Mouse (Mus musculus) limb, embryonic 14.5 days (tissue): Measurements from ENCODE around the gene Kcnq2. TPM values are rescaled to one million over a fixed set of nuclear protein-coding genes. Genes with fewer than 3 reads are reported as not detected.
A peak's percentile ranks its signal among the peaks of the same experiment; 100 is the strongest.

Experiments
- ATAC-seq: fragments of 200-750 bp; cut with Nextera tagmentation; 2 replicates; pipeline ENCODE4 v1.8.0; 2017; ENCODE audit warnings: low read depth, moderate number of reproducible peaks, moderate TSS enrichment; ENCODE audit not compliant: low FRiP score
- DNase-seq: peaks from one replicate; pipeline ENCODE4 v3.0.0-alpha.2; 2015; ENCODE audit warnings: low spot score
- H3K27ac ChIP-seq: fragments of 300-500 bp; sonication (generic); replicated peaks from 2 replicates; pipeline ENCODE4 v1.5.1; 2014; ENCODE audit warnings: low read depth, mild to moderate bottlenecking, low read length, moderate library complexity, mixed read lengths
- H3K27me3 ChIP-seq: fragments of 300-500 bp; sonication (generic); 2 replicates; pipeline ENCODE4 v1.6.1; 2014; ENCODE audit warnings: low read length, mixed read lengths; ENCODE audit not compliant: control insufficient read depth, insufficient read depth
- H3K36me3 ChIP-seq: fragments of 300-500 bp; sonication (generic); 2 replicates; pipeline ENCODE4 v1.6.1; 2014; ENCODE audit warnings: mild to moderate bottlenecking, low read length, moderate library complexity, mixed read lengths; ENCODE audit not compliant: control insufficient read depth, insufficient read depth
- H3K4me1 ChIP-seq: fragments of 300-500 bp; sonication (generic); 2 replicates; pipeline ENCODE4 v1.6.1; 2014; ENCODE audit warnings: antibody characterized with exemption, low read length, mixed read lengths; ENCODE audit not compliant: control insufficient read depth, insufficient read depth
- H3K4me2 ChIP-seq: fragments of 300-500 bp; sonication (generic); replicated peaks from 2 replicates; pipeline ENCODE4 v1.6.1; 2014; ENCODE audit warnings: low read depth, mild to moderate bottlenecking, low read length, moderate library complexity; ENCODE audit not compliant: severe bottlenecking
- H3K4me3 ChIP-seq: fragments of 300-500 bp; sonication (generic); replicated peaks from 2 replicates; pipeline ENCODE4 v1.5.1; 2014; ENCODE audit warnings: low read length
- H3K9ac ChIP-seq: fragments of 300-500 bp; sonication (generic); 2 replicates; pipeline ENCODE4 v1.6.1; 2014; ENCODE audit warnings: mild to moderate bottlenecking, low read depth, low read length, moderate library complexity; ENCODE audit not compliant: severe bottlenecking
- H3K9me3 ChIP-seq: fragments of 300-500 bp; sonication (generic); 2 replicates; pipeline ENCODE4 v1.6.1; 2016; ENCODE audit warnings: low read length; ENCODE audit not compliant: control insufficient read depth
- POLR2A ChIP-seq: fragments of 200-500 bp; IDR thresholded peaks from 2 replicates; pipeline ENCODE4 v1.8.0; 2012; ENCODE audit warnings: inconsistent platforms, mild to moderate bottlenecking, moderate library complexity, borderline replicate concordance; ENCODE audit not compliant: insufficient read depth, insufficient read length; ENCODE audit errors: extremely low read depth
- WGBS: fragments of 180-500 bp; shearing (Covaris S2); extraction: QIAGEN DNeasy Blood & Tissue Kit; methylation state at CpG from one replicate; pipeline ENCODE4 v1.1.7; 2014; 5-methylcytosine and 5-hydroxymethylcytosine counted together
- polyA plus RNA-seq, 2 experiments: library from polyadenylated mRNA; depleted of rRNA in 1 of 2; stranded (reverse) in 1 of 2; unstranded in 1 of 2; fragments of >200 nt; fragmentation: Nextera tagmentation in 1 of 2; extraction: Ambion mirVana in 1 of 2; gene quantifications; 2 replicates each; pipeline versions ENCODE4 v1.2.1 to v1.2.3; 2012 to 2014

Gene Kcnq2
- polyA plus RNA-seq, 2 experiments = 0.28 TPM; not detected in 1

GRCm38 (mm10) chr2:181032407-181032806 lies 102.7 kb downstream of the Kcnq2 start:
- Histone ChIP-seq H3K4me2 (no peak overlapping the region), H3K9me3 (no peaks in the 10 kb centered on the region), H3K4me3 (no peak overlapping the region), H3K27me3 (peaks cover 11% of the 10 kb centered on the region; the same call in 1 of the 2 replicates), H3K4me1 (no peaks in the 10 kb centered on the region), H3K27ac (no peak overlapping the region), H3K36me3 (no peaks in the 10 kb centered on the region), H3K9ac (no peak overlapping the region)
- DNase-seq = peak; percentile 19
- TF ChIP-seq POLR2A = no peak
- WGBS = 46% methylated on average over 5 of the region's 5 CpGs
- ATAC-seq = no peak

- 0 out of 2 replicates have a peak, but pooled peaks cover 1% of the 10 kb centered on the region for H3K27me3 ChIP-seq
- DNase-seq (no peak), ATAC-seq (no peak)
- WGBS = 75% methylated on average over 11 of the region's 11 CpGs
- no peak overlapping the region for H3K4me2 ChIP-seq
- H3K27ac ChIP-seq = no peak overlapping the region
- H3K4me1 ChIP-seq = no peaks in the 10 kb centered on the region
- no peak for TF ChIP-seq POLR2A
- H3K9me3 ChIP-seq = no peaks in the 10 kb centered on the region
- no peak overlapping the region for H3K9ac ChIP-seq
- no peaks in the 10 kb centered on the region for H3K36me3 ChIP-seq
- no peak overlapping the region for H3K4me3 ChIP-seq
These were observed 103.6 kb downstream of the Kcnq2 start for GRCm38 (mm10) chr2:181031406-181031934.

Other genes with a start within 250 kb of the Kcnq2 start
- 66.3 and 85.7 TPM in 2 replicates for gene Ythdf1, start 214.4 kb downstream of the Kcnq2 start, polyA plus RNA-seq (2012; rRNA removed)
- 65.7 and 67.6 TPM in 2 replicates for gene Ythdf1, start 214.4 kb downstream of the Kcnq2 start, polyA plus RNA-seq (2014; fragmentation: Nextera tagmentation; extraction: Ambion mirVana)
- gene Birc7, start 206.3 kb downstream of the Kcnq2 start, polyA plus RNA-seq (2012; rRNA removed) = not detected in 2 replicates
- gene Birc7, start 206.3 kb downstream of the Kcnq2 start, polyA plus RNA-seq (2014; fragmentation: Nextera tagmentation; extraction: Ambion mirVana) = not detected in 2 replicates
- 9.2 and 11.2 TPM in 2 replicates for gene Nkain4, start 180.6 kb downstream of the Kcnq2 start, polyA plus RNA-seq (2012; rRNA removed)
- gene Nkain4, start 180.6 kb downstream of the Kcnq2 start, polyA plus RNA-seq (2014; fragmentation: Nextera tagmentation; extraction: Ambion mirVana) = 12.9 and 13.4 TPM in 2 replicates
- gene Arfgap1, start 168.1 kb downstream of the Kcnq2 start, polyA plus RNA-seq (2012; rRNA removed) = 161 and 169 TPM in 2 replicates
- 102 and 105 TPM in 2 replicates for gene Arfgap1, start 168.1 kb downstream of the Kcnq2 start, polyA plus RNA-seq (2014; fragmentation: Nextera tagmentation; extraction: Ambion mirVana)
- gene Col20a1, start 148.8 kb downstream of the Kcnq2 start, polyA plus RNA-seq (2012; rRNA removed) = 5.7 and 6.1 TPM in 2 replicates
- 2.7 and 2.8 TPM in 2 replicates for gene Col20a1, start 148.8 kb downstream of the Kcnq2 start, polyA plus RNA-seq (2014; fragmentation: Nextera tagmentation; extraction: Ambion mirVana)
- gene Chrna4, start 91.8 kb downstream of the Kcnq2 start, polyA plus RNA-seq (2012; rRNA removed) = 1.9 and 3.1 TPM in 2 replicates
- gene Chrna4, start 91.8 kb downstream of the Kcnq2 start, polyA plus RNA-seq (2014; fragmentation: Nextera tagmentation; extraction: Ambion mirVana) = 2.5 and 2.7 TPM in 2 replicates
- 0.10 and 0.29 TPM in 2 replicates for gene Eef1a2, start 21.7 kb upstream of the Kcnq2 start, polyA plus RNA-seq (2012; rRNA removed)
- gene Eef1a2, start 21.7 kb upstream of the Kcnq2 start, polyA plus RNA-seq (2014; fragmentation: Nextera tagmentation; extraction: Ambion mirVana) = not detected in 2 replicates
- gene Ppdpf, start 51.9 kb upstream of the Kcnq2 start, polyA plus RNA-seq (2012; rRNA removed) = 148 and 220 TPM in 2 replicates
- gene Ppdpf, start 51.9 kb upstream of the Kcnq2 start, polyA plus RNA-seq (2014; fragmentation: Nextera tagmentation; extraction: Ambion mirVana) = 294 and 354 TPM in 2 replicates
- 0.08 and 0.10 TPM in 2 replicates for gene Ptk6, start 67.5 kb upstream of the Kcnq2 start, polyA plus RNA-seq (2012; rRNA removed)
- 0.12 and 0.19 TPM in 2 replicates for gene Ptk6, start 67.5 kb upstream of the Kcnq2 start, polyA plus RNA-seq (2014; fragmentation: Nextera tagmentation; extraction: Ambion mirVana)
- gene Srms, start 77.9 kb upstream of the Kcnq2 start, polyA plus RNA-seq (2012; rRNA removed) = 0.05 and 0.13 TPM in 2 replicates
- 0.07 TPM in 1 of 2 replicates, not detected in the other for gene Srms, start 77.9 kb upstream of the Kcnq2 start, polyA plus RNA-seq (2014; fragmentation: Nextera tagmentation; extraction: Ambion mirVana)
- 0.12 and 0.28 TPM in 2 replicates for gene Fndc11, start 84.7 kb upstream of the Kcnq2 start, polyA plus RNA-seq (2012; rRNA removed)
- gene Fndc11, start 84.7 kb upstream of the Kcnq2 start, polyA plus RNA-seq (2014; fragmentation: Nextera tagmentation; extraction: Ambion mirVana) = not detected in 2 replicates
- gene Helz2, start 106.7 kb upstream of the Kcnq2 start, polyA plus RNA-seq (2012; rRNA removed) = 6.4 and 8.3 TPM in 2 replicates
- 1.3 and 1.5 TPM in 2 replicates for gene Helz2, start 106.7 kb upstream of the Kcnq2 start, polyA plus RNA-seq (2014; fragmentation: Nextera tagmentation; extraction: Ambion mirVana)
- 28.6 and 38.4 TPM in 2 replicates for gene Gmeb2, start 152.7 kb upstream of the Kcnq2 start, polyA plus RNA-seq (2012; rRNA removed)
- 17.0 and 19.1 TPM in 2 replicates for gene Gmeb2, start 152.7 kb upstream of the Kcnq2 start, polyA plus RNA-seq (2014; fragmentation: Nextera tagmentation; extraction: Ambion mirVana)
- 0.68 and 2.8 TPM in 2 replicates for gene Stmn3, start 179.2 kb upstream of the Kcnq2 start, polyA plus RNA-seq (2012; rRNA removed)
- 0.28 and 0.29 TPM in 2 replicates for gene Stmn3, start 179.2 kb upstream of the Kcnq2 start, polyA plus RNA-seq (2014; fragmentation: Nextera tagmentation; extraction: Ambion mirVana)
- gene Rtel1, start 184.4 kb upstream of the Kcnq2 start, polyA plus RNA-seq (2012; rRNA removed) = 110 and 130 TPM in 2 replicates
- 49.0 and 53.3 TPM in 2 replicates for gene Rtel1, start 184.4 kb upstream of the Kcnq2 start, polyA plus RNA-seq (2014; fragmentation: Nextera tagmentation; extraction: Ambion mirVana)
- 57.4 and 67.9 TPM in 2 replicates for gene Zgpat, start 229.6 kb upstream of the Kcnq2 start, polyA plus RNA-seq (2012; rRNA removed)
- gene Zgpat, start 229.6 kb upstream of the Kcnq2 start, polyA plus RNA-seq (2014; fragmentation: Nextera tagmentation; extraction: Ambion mirVana) = 37.3 and 47.6 TPM in 2 replicates
- 81.0 and 89.9 TPM in 2 replicates for gene Arfrp1, start 230.1 kb upstream of the Kcnq2 start, polyA plus RNA-seq (2012; rRNA removed)
- 50.0 and 54.7 TPM in 2 replicates for gene Arfrp1, start 230.1 kb upstream of the Kcnq2 start, polyA plus RNA-seq (2014; fragmentation: Nextera tagmentation; extraction: Ambion mirVana)
- gene Lime1, start 244.8 kb upstream of the Kcnq2 start, polyA plus RNA-seq (2012; rRNA removed) = 63.3 and 84.7 TPM in 2 replicates
- gene Lime1, start 244.8 kb upstream of the Kcnq2 start, polyA plus RNA-seq (2014; fragmentation: Nextera tagmentation; extraction: Ambion mirVana) = 21.3 and 26.8 TPM in 2 replicates